Mouse (Mus musculus): ENCODE data around the gene Plcz1.

The Plcz1 gene

GRCm38 (mm10) chr6:139947106-139947879, 94.0 kb downstream of the Plcz1 start:
- DNase-seq = no peak

Data from cerebellum, adult 8-10 months (tissue).